Mouse (Mus musculus) lung, postnatal 0 days (tissue): ENCODE measurements around the gene Trpc6.

ENCODE experiments used
- CTCF ChIP-seq: IDR thresholded peaks from 2 replicates; pipeline ENCODE4 v1.5.1; 2016; ENCODE audit warnings: antibody characterized with exemption, mild to moderate bottlenecking
- EP300 ChIP-seq: IDR thresholded peaks from 2 replicates; pipeline ENCODE4 v1.6.1; 2016; ENCODE audit warnings: antibody characterized with exemption, mild to moderate bottlenecking, control low read depth

- no peak for TF ChIP-seq CTCF
- TF ChIP-seq EP300, result no peak
These were observed 159.6 kb downstream of the Trpc6 start for GRCm38 (mm10) chr9:8703516-8703915.
